Mouse (Mus musculus) erythroblast, embryonic 14.5 days (primary cell): ENCODE measurements around the gene Sox12.

Experiments
- GATA1 ChIP-seq: IDR thresholded peaks from 2 replicates; pipeline ENCODE4 v1.6.1; 2012; ENCODE audit warnings: low read length, inconsistent platforms, mixed read lengths
- TAL1 ChIP-seq: IDR thresholded peaks from 3 replicates; pipeline ENCODE4 v1.6.1; 2012; ENCODE audit warnings: low read length, inconsistent platforms, mixed read lengths

DNA sequence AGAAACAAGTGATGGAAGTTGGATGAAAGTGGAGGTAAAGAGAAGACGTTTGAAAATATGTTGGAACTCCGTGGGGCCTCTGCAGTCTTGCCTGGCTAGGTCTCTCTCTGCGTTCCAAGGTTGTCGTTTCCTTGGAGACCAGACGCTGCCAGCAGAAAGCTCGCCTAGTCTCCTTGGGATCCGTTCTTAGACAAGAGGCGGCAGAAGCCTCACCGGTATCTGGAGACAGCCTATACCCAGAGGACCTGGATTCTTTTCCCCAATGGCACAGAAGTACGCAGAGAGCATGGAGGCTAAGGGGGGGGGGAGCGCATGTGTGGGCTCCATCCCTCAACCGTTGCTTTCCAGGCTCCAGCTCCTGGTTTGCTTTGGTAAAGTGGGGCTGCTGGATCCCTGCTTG, 29.6 kb upstream of the Sox12 start:
- TF ChIP-seq TAL1 (no peak), GATA1 (no peak)
